Mouse (Mus musculus): ENCODE data around the gene Ndufb10. TPM values are rescaled to one million over a fixed set of nuclear protein-coding genes. Genes with fewer than 3 reads are reported as not detected.

Ndufb10 gene
- total RNA-seq, 2 experiments from 2014 or later = 367 to 608 TPM

DNA sequence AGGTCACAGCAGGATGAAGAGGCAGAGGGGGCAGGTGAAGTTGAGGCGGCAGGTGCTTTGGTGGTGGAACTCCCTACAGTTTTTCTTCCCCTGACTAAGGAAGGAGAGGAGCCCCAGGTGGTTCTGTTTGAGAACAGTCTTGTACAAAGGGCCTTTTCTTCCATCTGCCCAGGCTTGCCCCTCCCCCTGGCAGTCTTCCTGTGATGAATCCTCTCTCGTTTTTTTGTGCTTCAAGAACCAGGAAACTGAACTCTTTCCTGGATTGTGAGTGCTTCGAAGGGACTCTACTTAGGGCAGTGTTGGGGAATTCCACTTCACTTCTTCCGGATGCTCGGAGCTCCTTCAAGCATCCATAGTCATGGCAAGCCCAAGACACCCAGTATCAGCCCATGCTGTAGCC is 26.3 kb downstream of the Ndufb10 start:
- Histone ChIP-seq H3K27ac (no peak overlapping the region), H3K4me3 (no peak overlapping the region)
- TF ChIP-seq CTCF (IDR thresholded peaks at IDR 0.05) = no peak
- DNase-seq = no peak
- intact Hi-C loops (cut with DNase I) = no loop called here

DNA sequence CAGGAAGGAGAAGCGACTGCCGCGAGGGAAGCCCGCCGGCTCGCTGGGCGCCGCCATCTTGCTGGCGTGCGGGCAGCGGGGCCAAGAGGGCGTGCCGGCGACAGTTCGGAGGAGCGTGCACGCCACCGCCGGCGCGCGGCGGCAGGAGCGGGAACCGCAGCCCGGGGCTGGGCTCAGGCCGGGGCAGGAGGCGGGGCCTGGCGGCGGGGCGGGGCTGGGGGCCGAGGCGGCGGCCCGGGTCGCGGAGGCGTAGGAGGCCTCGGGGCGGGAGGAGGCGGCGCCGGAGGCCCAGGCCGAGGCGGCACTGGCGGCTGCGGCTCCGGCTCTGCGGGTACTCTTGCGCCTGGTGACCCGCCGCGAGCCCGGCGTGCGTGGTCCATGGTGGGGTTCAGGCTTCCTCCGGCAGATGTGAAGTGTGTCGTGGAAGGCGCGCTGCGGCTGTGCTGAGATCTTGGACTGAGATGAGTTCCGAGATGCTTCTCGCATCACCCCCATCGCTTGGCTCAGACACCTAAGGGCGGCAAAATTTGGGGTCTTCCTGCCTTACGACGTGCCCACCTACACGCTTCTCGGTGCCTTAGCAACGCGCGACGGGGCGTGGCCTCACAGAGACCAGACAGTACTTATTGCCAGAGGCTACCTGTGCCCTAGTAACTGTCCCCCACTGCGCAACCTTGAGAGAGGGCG is 28.1 kb downstream of the Ndufb10 start, which contains the start of the genes Gfer and Noxo1:
Gene Gfer (minus strand): TSS at position 146 of the 687 bp plus-strand sequence.
Gene Noxo1 (plus strand): TSS at position 224 of the 687 bp plus-strand sequence.
- intact Hi-C loops (cut with DNase I) = no loop called here
- peak within 1 kb of the TSS; percentile 92 for H3K27ac ChIP-seq
- DNase-seq = peak; percentile 96
- H3K4me3 ChIP-seq = peak within 1 kb of the TSS; percentile 82
- peak; percentile 48 for TF ChIP-seq CTCF (IDR thresholded peaks at IDR 0.05)

DNA sequence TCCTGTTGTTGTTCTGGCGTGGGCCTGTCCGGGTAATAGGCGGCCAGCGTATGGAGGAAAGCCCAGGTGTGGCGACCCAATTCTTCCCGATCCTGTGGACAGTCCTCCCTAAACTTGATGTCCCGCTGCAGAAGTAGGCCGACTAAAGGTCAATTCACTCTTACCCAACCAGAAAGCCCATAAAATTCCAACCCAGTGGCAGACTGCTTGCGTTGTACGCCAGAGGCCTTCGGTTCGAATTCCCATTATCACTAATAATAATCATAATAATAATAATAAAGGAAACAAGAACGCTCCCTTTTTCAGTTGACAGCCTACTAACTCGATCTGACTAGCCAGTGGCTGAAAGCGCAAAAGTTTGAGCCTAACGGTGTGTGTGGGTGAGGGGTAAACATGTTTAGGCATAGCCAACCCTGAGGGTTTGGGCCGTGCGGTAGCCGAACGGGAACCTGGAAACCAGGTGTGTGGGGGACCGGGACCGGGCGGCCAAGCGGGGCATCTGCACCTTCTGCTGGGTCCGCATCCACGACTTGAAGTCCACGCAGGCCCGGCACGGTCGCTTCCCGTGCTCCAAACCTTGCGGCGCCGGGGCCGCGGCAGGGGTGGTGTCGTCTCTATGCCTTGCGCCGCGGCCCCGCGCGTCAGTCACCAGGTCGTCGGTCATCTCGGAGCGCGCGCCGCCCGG is 28.8 kb downstream of the Ndufb10 start:
- DNase-seq = no peak
- Histone ChIP-seq H3K27ac (peak overlapping the region; percentile 92), H3K4me3 (peak overlapping the region; percentile 82)
- TF ChIP-seq CTCF (IDR thresholded peaks at IDR 0.05) = no peak
- intact Hi-C loops (cut with DNase I) = no loop called here

DNA sequence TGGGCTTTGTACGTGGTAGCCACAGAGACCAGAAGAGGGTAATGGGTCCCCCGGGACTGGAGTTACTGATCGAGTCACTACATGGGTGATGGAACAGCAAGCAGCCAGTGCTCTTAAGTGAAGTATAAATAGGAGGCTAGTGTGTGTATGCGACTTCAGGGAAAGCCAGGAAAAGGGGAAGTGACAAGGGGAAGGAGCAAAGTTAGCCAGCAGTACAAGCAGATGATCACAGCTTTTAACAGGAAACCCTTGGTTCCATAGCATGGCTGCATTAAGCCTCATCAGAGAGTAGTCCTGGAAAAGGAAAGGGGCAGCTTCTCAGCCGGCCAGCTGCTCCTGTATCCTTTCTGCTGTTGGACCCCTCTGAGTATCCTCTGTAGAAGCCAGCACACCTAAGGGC is 31.9 kb downstream of the Ndufb10 start:
- no peak for TF ChIP-seq CTCF (IDR thresholded peaks at IDR 0.05)
- Histone ChIP-seq H3K4me3 (no peak overlapping the region), H3K27ac (no peak overlapping the region)
- DNase-seq = no peak
- intact Hi-C loops (cut with DNase I) = no loop called here

DNA sequence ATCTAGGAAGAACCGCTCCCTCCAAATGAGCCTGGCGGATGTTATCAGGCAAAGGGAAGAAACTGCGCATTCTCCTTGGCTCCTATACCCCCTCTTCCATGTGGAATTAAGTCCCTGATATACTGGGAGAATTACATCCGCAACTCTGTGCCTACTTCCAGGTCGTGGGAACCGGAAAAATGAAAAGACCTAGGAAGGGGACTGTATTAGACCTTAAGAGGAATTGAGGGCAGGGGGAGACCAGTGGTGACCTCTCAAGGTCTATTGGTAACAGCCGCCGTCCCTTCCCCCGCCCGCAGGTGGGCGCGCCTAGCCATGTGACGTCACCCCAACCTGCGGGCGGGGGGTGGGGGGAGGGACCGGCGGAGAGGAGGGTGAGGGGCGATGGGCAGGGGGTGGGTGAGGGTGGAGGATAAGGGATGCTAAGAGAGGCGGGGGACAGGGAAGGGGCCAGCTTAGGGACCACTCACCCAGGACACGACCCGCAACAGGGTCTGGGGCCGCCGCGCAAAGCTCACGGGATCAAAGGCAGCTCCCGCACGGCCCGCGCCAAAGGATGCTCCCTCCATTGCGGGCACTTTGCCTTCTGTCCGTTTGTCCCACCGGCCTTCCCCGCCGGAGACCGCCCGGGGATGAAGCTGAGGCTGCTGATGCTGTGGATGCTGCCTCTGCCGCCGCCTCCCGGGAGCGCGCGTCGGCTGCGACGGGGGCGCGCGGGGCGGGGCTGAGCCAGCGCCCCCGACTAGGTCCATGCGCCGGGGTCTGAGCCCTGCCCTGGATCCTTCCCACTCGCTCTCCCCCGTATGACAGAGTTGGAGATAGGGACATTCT is 34.8 kb downstream of the Ndufb10 start, which contains the start of gene Syngr3:
Gene Syngr3 (minus strand): TSS at position 705 of the 831 bp plus-strand sequence.
- TF ChIP-seq CTCF (IDR thresholded peaks at IDR 0.05) = no peak
- Histone ChIP-seq H3K4me3 (peak within 1 kb of the TSS; percentile 67), H3K27ac (no peak within 1 kb of the TSS)
- DNase-seq = no peak
- intact Hi-C loops (cut with DNase I) = no loop called here

DNA sequence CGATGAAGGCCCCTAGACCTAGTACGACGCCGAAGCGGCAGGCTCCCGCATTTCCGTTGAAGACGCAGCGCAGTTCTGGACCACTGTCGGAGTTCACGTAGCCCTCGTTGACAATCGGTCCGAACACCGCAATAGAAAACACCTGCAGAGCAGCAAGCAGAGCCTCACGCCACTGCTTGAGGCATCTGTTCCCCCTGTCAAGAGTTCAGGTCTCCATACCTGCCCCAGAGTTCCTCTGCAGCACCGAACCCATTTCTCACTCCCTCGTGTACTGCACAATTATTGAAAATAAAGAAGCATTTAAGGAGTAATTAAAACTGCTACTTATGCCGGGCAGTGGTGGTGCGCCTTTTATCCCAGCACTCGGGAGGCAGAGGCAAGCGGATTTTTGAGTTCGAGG is 36.7 kb downstream of the Ndufb10 start:
- Histone ChIP-seq H3K4me3 (peak overlapping the region; percentile 67), H3K27ac (no peak overlapping the region)
- intact Hi-C loops (cut with DNase I) = no loop called here
- TF ChIP-seq CTCF (IDR thresholded peaks at IDR 0.05) = no peak
- no peak for DNase-seq

DNA sequence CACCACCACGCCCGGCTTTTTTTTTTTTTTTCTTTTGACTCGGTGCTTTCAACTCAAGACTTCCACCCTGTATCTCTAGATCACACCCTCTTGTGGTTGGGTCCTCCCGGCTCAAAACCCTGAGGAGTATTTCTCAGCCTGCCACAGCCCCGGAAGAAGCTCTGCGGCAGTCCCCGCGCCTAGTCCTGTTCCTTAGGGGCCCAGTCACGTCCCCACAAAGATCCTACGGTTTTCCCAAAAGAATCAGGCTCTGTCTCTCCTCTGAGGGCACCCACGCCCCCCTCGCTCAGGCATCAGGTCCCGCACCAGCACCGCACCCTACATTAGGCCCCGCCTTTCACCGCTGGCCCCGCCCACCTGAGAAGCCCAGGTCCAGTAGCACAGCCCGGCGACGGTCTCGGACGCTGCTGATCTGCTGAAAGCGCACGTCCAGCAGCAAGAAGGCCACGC is 37.1 kb downstream of the Ndufb10 start:
- H3K4me3 ChIP-seq = peak overlapping the region; percentile 67
- peak; percentile 72 for DNase-seq
- no peak for TF ChIP-seq CTCF (IDR thresholded peaks at IDR 0.05)
- intact Hi-C loops (cut with DNase I) = no loop called here
- H3K27ac ChIP-seq = no peak overlapping the region

DNA sequence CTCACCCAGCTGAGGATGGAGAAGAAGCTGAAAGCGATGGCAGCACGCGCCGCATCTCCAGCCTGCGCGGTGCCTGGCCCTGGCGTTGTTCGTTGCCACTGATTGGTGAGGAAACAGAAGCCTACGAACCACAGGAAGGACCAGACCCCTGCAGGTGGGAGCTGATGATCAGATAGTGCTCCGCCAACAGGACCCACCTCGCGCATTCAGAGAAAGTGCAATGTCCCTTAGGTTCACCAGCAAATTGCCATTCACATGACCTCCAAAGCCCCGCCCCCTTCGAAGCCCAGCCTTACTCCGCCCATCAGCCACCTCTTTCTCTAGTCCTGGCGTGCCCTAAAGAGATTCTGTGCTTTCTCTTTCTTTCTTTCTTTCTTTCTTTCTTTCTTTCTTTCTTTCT is 37.8 kb downstream of the Ndufb10 start:
- Histone ChIP-seq H3K4me3 (0 out of 2 replicates have a peak overlapping the region, but pooled peaks have one; percentile 4), H3K27ac (no peak overlapping the region)
- DNase-seq = no peak
- no peak for TF ChIP-seq CTCF (IDR thresholded peaks at IDR 0.05)
- intact Hi-C loops (cut with DNase I) = no loop called here

DNA sequence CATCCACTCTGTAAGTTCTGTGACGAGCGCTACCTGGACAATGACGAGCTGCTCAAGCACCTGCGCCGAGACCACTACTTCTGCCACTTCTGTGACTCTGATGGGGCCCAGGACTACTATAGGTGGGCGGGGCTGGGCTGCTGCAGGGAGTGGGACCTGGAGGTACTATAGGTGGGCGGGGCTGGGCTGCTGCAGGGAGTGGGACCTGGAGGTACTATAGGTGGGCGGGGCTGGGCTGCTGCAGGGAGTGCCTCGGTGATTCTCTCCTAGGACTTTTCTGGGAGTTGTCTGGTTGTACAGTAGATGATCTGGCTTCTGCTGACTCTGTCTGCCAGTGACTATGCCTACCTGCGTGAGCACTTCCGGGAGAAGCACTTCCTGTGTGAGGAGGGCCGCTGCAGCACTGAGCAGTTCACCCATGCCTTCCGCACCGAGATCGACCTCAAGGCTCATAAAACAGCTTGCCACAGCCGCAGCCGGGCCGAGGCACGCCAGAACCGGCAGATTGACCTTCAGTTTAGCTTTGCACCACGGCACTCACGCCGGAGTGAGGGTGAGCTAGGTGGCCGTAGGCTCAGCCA is 46.7 kb downstream of the Ndufb10 start:
- no peak overlapping the region for H3K4me3 ChIP-seq
- no peak for TF ChIP-seq CTCF (IDR thresholded peaks at IDR 0.05)
- no peak overlapping the region for H3K27ac ChIP-seq
- intact Hi-C loops (cut with DNase I) = no loop called here
- DNase-seq = no peak

DNA sequence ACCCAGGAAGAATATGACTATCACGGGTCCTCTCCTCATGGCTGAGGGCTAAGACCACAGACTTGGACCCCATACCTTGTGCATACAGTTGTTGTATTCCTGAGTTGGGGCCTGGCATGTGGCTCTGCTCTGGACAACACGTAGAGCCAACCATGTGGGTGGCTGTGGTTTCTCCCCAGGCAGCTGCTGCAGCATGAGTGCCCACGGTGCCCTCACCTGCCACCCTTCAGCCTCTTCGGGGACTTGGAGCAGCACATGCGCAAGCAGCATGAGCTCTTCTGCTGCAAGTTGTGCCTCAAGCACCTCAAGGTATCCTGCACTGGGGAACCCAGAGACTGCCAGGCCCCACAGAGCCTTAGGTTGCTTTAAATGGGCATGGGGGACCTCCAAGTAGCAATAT is 47.4 kb downstream of the Ndufb10 start:
- TF ChIP-seq CTCF (IDR thresholded peaks at IDR 0.05) = no peak
- Histone ChIP-seq H3K4me3 (no peak overlapping the region), H3K27ac (no peak overlapping the region)
- DNase-seq = no peak
- intact Hi-C loops (cut with DNase I) = no loop called here

DNA sequence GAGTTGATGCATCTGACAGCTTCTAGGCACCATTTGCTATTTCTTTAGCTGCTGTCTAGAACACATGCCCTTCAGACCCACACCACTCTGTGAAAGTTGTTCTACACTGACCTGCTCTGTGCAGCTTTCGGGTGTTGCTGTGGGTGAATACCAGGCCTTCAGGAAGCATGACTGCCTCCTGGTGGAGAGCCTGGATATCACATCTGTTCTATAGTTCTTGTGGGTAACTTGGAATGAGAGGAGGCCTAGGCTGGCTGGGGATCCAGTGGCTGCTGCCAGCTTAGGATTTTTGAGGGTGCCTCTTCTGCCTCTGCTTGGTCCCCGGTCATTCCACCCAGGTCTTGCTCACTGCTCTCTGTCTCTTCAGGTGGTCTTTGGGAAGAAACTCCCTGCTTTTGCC is 48.1 kb downstream of the Ndufb10 start:
- no peak overlapping the region for H3K27ac ChIP-seq
- peak; percentile 70 for DNase-seq

DNA sequence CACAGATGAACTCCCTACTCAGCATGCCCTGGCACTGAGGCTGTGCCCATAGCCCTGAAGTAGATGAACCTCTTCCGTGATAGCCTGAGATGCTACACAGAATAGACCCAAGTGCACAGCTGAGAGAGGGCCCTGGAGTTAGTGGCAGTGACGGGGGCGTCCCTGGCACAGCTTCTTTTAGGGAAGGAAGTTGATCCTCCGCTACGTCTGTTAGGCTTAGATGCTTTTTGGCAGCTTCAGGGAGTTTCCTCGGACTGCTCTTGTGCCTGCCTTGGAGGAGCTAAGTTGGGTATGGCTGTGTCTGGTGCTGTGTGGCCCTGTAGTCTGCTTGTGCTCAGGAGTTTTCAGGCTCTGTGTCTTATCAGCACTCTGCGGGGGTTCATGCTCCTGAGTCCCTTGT is 50.0 kb downstream of the Ndufb10 start:
- peak overlapping the region; percentile 1; the same call in 1 of the 2 replicates for H3K27ac ChIP-seq
- intact Hi-C loops (cut with DNase I) = no loop called here
- DNase-seq = no peak
- H3K4me3 ChIP-seq = no peak overlapping the region
- TF ChIP-seq CTCF (IDR thresholded peaks at IDR 0.05) = no peak

More for the DNA sequence above, 48.1 kb downstream of the Ndufb10 start:
- H3K4me3 ChIP-seq = no peak overlapping the region
- intact Hi-C loops (cut with DNase I) = no loop called here
- TF ChIP-seq CTCF (IDR thresholded peaks at IDR 0.05) = peak; percentile 73
